Mouse (Mus musculus) layer of hippocampus, adult 8-10 months (tissue): ENCODE measurements at regions not wholly inside any gene's neighbourhood (a gene's known extent, or its start where the extent isn't known, plus 50 kb on each side); places are given as distances from the start of the nearest gene placed in this dataset.

Source experiments
- DNase-seq, 2 experiments: peaks; one replicate each; pipeline ENCODE4 v3.0.0; 2022; ENCODE audit warnings: low spot score in 2 of 2

DNA sequence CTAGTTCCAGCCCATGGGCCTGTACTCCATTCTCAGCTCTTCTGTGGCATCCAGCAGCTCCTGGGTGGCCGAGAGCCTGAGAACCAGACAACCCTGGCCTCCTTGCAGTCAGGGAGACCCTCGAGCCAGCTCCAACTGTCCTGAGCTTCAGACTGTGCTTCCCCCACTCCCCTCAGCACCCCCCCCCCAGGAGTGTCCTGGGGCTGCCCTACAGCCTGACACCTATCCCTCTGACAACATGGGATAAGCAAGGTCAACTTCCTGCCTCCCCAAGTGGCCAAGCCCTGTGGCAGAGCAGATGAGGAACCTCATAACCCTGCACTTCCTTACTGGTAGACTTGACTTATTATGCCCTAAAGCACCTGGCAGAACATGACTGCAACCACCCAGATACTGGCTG is 823.1 kb upstream of the Tenm2 start:
- DNase-seq: no peak

- DNase-seq: no peak
Measured at GRCm38 (mm10) chr11:38036582-38036981, 800.8 kb upstream of the Tenm2 start.

- no peak for DNase-seq
Measured at GRCm38 (mm10) chr11:38034526-38035286, 798.9 kb upstream of the Tenm2 start.

DNA sequence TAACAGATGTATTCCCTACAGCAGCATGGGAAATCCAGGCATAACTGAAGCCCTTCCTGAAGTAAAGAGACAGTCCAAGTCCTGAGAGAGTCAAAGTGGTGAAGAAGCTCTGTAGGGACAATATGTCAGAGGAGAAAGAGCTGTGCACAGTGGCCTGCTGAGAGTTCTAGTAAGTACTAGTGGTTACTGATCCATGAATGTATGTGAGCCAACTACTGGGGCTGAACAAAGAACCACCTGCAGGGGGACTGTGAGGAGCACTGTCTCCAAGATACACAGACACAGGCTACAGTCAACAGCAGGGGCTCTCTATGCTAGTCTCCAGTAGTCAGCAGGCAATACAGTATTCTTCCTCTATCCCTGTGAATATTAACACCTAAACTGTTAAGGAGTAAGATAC is 785.9 kb upstream of the Tenm2 start:
- DNase-seq: no peak

GRCm38 (mm10) chr11:37978131-37978530 is 742.4 kb upstream of the Tenm2 start:
- DNase-seq: no peak

DNA sequence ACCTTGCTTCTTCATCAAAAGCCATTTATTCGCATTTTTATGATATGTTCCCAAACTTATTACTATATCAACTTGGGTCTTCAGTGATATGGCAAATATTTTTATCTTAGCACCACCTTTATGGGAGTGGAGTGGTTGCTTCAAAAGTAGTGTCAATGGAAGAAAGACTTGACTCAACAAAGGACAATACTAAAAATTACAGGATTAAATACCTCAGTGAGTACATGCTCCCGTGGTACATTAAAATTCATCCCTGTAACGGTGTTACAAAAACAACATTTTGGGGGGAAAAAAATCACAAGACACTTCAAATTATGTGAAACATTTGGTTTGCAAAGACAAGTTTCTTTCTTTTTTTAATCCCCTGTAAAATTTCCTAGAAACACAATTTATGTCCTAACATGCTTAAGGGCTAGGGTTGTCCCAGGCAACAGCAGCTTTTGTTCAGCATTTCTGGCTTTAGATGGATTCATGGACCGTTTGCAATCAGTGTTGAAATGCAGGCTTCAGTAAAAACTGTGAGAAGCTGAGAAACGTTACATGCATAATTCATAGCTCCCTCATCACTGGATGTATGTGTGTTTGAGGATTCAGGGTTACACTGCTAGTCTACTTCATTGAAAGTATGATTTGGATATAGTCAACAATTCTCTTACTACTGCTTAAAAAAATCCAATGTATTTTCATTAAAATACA is 700.8 kb upstream of the Tenm2 start:
- DNase-seq: no peak

DNA sequence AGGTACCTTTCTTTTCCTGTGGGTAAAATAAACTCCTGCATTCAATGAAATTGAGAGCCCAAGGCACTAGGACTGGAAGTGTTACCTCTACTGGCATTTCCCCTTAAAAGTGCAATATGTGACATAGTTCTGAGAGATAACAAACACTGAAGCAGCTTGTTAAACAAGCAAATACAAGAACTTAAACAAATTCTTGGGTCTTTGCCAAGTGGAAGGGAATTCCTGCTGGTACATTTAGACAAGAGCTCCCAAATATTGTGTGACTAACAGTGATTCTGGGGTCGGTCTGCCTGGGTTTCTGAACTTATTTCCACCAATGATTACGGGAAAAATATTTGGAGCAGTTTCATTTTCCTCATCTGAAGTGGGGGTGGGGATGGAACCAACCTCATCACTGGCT is 677.4 kb upstream of the Tenm2 start:
- DNase-seq: no peak

DNA sequence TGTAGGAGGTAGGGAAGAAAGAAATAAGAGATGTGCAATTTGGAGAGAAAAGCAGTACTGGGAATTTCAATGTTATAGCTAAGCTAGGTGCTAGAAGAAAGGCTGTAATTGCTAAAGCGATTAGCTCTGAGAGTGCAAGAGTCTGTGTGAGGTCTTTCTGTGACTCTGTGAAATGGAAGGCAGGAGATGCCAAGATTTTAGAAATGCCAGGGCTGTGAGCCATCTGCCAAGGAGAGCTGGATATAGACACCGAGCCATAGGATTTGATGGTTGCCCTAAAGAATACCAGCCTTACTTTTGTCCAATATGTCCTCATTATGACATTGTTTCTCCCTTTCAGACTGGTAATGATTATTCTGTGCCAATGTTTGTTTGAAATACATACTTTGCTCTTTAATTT is 669.2 kb upstream of the Tenm2 start:
- DNase-seq: no peak

DNA sequence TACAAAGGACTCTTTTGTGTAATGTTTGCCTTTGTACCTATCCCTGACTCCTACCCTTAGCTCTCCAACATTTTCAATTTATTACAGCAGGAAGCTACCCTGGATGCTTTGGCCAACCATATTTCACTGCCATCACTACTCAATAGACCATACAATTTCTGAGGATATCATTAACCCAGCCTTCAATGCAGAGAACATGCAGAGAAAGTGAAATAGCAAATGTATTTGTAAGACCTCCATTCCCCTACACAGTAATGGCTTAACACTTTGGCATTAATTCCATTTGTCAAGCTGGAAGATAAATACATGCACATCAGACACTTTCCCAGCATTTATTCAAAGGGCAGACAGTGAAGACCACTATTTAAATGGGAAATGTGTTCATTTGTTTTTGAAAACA is 661.9 kb upstream of the Tenm2 start:
- DNase-seq: no peak

GRCm38 (mm10) chr11:37882717-37883116 is 647.0 kb upstream of the Tenm2 start:
- no peak for DNase-seq

DNA sequence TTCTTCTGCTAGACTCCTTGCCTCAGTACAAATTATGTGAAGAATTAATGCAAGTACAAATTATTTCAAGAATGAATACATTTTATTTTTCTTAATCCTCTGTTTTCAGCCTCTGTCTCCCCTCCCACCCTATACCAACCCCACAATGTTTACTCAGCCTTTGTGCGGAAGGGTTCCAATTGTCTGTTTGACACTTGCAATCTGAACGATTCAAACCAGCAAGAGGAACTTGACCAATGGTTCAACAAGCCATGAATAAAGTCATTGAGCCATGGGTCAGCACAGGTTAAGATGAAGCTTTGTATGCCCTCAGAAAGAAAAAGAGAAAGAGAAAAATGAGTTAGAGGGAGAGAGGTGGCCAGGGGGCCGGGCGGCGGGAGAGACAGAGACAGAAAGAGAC is 601.5 kb upstream of the Tenm2 start:
- no peak for DNase-seq

- DNase-seq: no peak
Measured at GRCm38 (mm10) chr11:37830975-37831374, 595.2 kb upstream of the Tenm2 start.

DNA sequence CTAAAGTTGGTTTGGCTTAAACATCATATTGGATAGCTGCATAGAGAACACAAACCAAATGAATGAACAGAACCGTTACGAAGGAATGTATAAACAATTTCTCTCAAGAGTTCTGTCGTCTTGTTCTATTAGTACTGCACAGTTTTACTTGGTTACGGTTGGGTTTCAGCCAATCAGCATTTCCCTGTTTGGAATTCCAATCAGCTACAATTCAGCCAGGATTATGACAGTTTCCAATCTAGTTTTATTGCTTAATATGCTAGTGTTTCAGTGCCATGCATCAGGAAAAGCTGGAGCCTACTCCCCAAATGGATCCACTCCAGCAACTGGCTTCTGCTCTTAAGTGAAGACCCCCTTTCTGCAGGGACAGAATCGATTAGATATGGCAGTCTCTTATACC is 571.0 kb upstream of the Tenm2 start:
- DNase-seq: no peak

DNA sequence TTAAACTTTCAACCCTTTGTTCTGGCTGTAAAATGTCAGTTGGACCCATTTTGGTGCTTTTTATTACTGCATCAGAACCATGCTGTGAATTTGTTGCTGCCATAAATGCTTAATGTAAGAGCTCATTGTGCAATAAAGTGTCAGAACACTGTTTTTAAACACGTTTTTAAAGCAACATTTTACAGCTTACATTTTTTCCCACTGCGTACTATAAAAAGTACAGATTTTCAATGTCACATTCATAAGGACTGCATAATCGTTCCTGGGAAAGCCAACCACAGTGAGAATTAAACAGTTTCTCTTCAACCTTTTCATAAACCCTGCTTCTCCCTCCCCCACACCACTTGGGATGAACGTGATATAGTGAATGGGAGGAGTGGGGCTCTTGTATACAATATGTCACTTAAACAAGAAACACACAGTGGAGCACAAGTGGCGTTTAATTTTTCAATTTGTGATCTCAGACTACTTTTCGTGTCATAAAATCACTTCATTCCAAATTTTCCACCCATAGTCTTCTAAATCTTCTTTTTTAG is 563.1 kb upstream of the Tenm2 start:
- no peak for DNase-seq

DNA sequence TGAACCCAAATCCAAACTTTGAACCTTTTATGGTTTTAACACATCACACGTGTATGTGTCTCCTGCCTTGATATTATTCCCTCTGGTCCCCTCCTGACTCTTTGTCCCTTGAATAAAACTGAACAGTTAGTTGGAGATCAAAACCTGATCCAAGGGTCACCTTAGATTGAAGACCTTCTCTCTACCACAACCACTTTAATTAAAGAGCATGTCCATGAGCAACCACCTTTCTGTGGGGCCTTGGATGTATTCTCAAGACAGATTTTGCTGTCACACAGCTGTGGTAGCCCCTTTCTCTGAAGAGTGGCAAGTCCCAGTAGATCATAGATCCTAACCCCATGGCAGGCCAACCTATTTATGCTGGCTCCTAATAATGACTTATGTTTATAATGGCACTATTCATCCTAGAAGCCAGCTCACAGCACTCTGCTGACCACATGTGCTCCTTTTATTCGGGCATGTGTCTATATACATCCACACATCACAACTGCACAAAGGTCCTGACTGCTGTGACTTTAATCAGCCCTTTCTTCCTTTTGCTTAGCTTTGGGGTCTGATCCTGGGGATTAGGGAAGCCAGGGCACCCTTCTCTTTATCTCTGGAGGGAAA is 536.8 kb upstream of the Tenm2 start:
- no peak for DNase-seq

DNA sequence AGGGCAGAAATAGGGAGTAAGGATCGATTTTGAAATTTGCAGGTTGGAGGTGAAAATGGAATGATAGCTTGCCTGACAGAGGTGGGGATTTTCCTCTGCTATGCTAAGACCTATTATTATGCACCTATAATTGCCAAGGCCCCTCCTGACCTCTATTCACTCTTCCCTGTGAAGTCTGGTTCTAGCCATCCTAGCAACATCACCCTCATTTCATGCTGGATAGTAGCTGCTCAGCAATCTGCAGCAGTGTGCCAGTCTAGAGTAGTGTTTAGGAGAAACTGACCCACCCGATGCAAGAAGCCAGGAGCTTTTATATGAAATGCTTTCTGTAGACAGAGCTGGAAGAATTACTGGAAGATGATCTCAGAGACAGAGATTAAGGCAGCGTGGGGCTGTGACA is 535.1 kb upstream of the Tenm2 start:
- no peak for DNase-seq

GRCm38 (mm10) chr11:37768121-37768520 is 532.4 kb upstream of the Tenm2 start:
- no peak for DNase-seq

DNA sequence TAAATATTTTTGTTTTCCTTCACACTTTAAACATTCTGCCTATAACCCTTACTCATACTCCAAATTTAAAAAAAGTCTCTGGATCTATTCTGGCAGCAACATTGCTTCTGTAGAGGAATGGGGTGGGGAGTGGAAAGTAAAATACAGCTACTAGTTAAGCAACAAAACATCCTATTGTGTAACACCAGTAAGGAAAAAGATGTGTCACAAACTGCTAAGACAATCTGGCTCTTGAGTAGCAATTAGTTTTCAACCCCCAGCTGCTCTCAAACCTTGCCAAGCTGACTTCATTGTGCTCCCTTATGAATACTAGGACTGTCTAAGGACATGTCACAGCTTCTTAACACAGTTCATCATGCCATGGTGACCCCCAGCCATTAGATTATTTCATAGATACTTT is 500.2 kb upstream of the Tenm2 start:
- DNase-seq: peak; percentile 9 to 22

- no peak for DNase-seq
Measured at GRCm38 (mm10) chr11:37735501-37735900, 499.7 kb upstream of the Tenm2 start.

DNA sequence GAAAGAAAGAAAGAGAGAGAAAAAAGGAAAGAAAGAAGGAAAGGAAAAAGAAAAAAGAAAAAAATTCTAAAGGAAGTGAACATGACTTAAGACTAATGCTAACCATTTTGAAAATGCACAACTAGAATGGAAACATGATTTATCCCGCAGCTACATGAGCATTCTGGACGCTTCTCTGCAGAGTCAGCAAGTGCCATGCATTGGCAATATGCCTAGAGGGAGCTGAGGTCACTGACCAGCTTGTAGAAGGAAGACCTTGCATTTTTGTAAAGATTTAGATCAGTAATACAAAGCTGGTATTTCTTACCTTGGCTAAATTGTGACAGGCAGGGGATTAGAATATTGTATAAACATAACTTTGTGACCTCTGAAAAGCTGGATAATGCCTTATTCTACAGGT is 461.2 kb upstream of the Tenm2 start:
- no peak for DNase-seq

DNA sequence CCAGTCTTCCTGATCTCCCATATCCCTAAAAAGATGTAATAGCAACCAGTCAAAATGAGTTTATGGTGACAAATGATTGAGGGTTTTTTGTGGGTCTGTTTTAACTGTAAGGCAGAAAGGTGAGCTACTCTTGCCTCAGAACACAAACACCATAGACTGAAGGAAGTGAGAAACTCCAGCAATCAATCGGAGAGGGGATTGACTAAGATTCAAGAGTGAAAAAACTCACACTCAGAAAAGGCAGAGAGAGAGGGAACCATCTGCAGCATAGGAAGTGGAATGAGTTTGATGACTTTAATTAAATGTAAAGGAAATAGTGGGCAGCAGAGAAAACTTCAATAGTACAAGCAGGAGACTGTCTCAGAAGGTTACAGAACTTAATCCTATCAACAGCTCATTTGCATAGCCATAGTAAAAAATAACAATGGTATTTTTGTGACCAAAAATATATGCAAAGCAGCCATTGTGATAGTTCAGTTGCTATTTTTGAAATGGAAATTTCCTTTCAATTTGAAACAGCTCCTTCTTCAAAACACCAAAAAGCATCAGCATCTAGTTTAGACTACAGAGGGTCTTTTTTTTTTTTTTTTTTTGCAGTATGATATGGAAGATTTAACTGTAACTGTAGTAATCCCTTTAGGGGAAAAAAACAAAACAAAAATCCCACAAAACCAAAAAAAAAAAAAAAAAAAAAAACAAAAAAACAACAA is 442.9 kb upstream of the Tenm2 start:
- no peak for DNase-seq

- no peak for DNase-seq
Measured at GRCm38 (mm10) chr11:37671320-37671719, 435.6 kb upstream of the Tenm2 start.
